19 mouse cellular contexts compared by ENCODE assay signal in genomic region chr19:10107051-10107611, GRCm38 (mm10). TPM values are rescaled to one million over a fixed set of nuclear protein-coding genes. Genes with fewer than 3 reads are reported as not detected.
DNase-seq lines count a peak whose midpoint lies in the region; ATAC-seq and TF ChIP-seq lines count a peak whose summit lies in the region.
"Had no signal": no experiment of that assay in that cellular context is flagged by ENCODE, and none has a peak within 500 bp of the region (broad histone marks: within the 10 kb centered on the region; RNA-seq: fewer than 3 reads in every experiment).

No protein-coding gene starts in this region.

- H3K4me2 ChIP-seq in lung, postnatal 0 days (replicated peaks; ENCODE audit: low read depth, low read length): no peak overlapping the region
- H3K4me2 ChIP-seq: embryonic facial prominence, embryonic 12.5 days; embryonic facial prominence, embryonic 15.5 days; heart, embryonic 11.5 days; hindbrain, embryonic 12.5 days; hindbrain, embryonic 15.5 days had no signal

- H3K9ac ChIP-seq in lung, postnatal 0 days (replicated peaks; ENCODE audit: low read depth): no peak overlapping the region
- H3K9ac ChIP-seq: embryonic facial prominence, embryonic 15.5 days; forebrain, postnatal 0 days; hindbrain, embryonic 12.5 days; hindbrain, embryonic 15.5 days had no signal

- H3K27ac ChIP-seq in lung, postnatal 0 days (ENCODE audit: low read length): no peak overlapping the region
- H3K27ac ChIP-seq: embryonic facial prominence, embryonic 12.5 days; embryonic facial prominence, embryonic 15.5 days; gastrocnemius, adult 2 months; hindbrain, embryonic 12.5 days; hindbrain, embryonic 15.5 days had no signal

- no peaks in the 10 kb centered on the region for H3K4me1 ChIP-seq in lung, postnatal 0 days (ENCODE audit: insufficient read depth, low read depth, low read length)
- H3K4me1 ChIP-seq: embryonic facial prominence, embryonic 12.5 days had no signal

- H3K27me3 ChIP-seq in lung, postnatal 0 days (replicated peaks; ENCODE audit: insufficient read depth, low read length): no peaks in the 10 kb centered on the region
- H3K27me3 ChIP-seq: embryonic facial prominence, embryonic 12.5 days; embryonic facial prominence, embryonic 15.5 days; hindbrain, embryonic 12.5 days; hindbrain, embryonic 15.5 days had no signal

- H3K4me3 ChIP-seq in lung, postnatal 0 days (ENCODE audit: low read depth, low read length): no peak overlapping the region
- H3K4me3 ChIP-seq: embryonic facial prominence, embryonic 12.5 days; embryonic facial prominence, embryonic 15.5 days; gastrocnemius, adult 2 months; hindbrain, embryonic 12.5 days; hindbrain, embryonic 15.5 days had no signal

- H3K9me3 ChIP-seq in lung, postnatal 0 days (ENCODE audit: low read length): no peaks in the 10 kb centered on the region
- H3K9me3 ChIP-seq: embryonic facial prominence, embryonic 12.5 days; embryonic facial prominence, embryonic 15.5 days; hindbrain, embryonic 12.5 days; hindbrain, embryonic 15.5 days had no signal

- 47% methylated on average over 5 of the region's 5 CpGs for WGBS in lung, postnatal 0 days

- peak; percentile 60 for ATAC-seq in lung, postnatal 0 days
- ATAC-seq: forebrain, embryonic 14.5 days; forebrain, postnatal 0 days had no signal

- 0 out of 2 replicates have a peak, but pooled peaks have one; percentile 20 for TF ChIP-seq EP300 in lung, postnatal 0 days (IDR thresholded peaks at IDR 0.05)

- DNase-seq in adrenal gland, adult (ENCODE audit: inconsistent age in 2 of 2, low spot score in 1 of 2): peak; percentile 80 to 94
- no peak for DNase-seq in adrenal gland, postnatal 25 days
- peak; percentile 59 for DNase-seq in lung, postnatal 0 days (ENCODE audit: low spot score)
- DNase-seq in lung, adult 18-20 months: no peak
- DNase-seq in ovary, adult 18-20 months (ENCODE audit: low spot score): peak; percentile 34
- no peak for DNase-seq in ovary, postnatal 36 days (ENCODE audit: low spot score)
- DNase-seq in cerebellum, postnatal 36 days: no peak
- DNase-seq: cerebellum, adult 18-20 months; cerebellum, adult 9-10 months; cerebellum, postnatal 14 days; forebrain, postnatal 0 days; gastrocnemius, adult 2 months; gastrocnemius, postnatal 14 days had no signal

- no peaks in the 10 kb centered on the region for H3K36me3 ChIP-seq in lung, postnatal 0 days (ENCODE audit: insufficient read depth, low read length)
- H3K36me3 ChIP-seq: embryonic facial prominence, embryonic 12.5 days; embryonic facial prominence, embryonic 15.5 days; hindbrain, embryonic 12.5 days; hindbrain, embryonic 15.5 days had no signal

- no peak for TF ChIP-seq CTCF in lung, postnatal 0 days (IDR thresholded peaks at IDR 0.05)

RNA-seq across cellular contexts. Expression of gene Fads2, which starts 5.6 kb away (rescaled TPM):
- total RNA-seq in adrenal gland, postnatal 25 days (2021): 1,800 and 1,888 TPM in 2 replicates
- polyA plus RNA-seq in lung, postnatal 0 days (2015; fragmentation: Nextera tagmentation; extraction: Ambion mirVana): 35.0 and 36.8 TPM in 2 replicates

Comparison
In these comparisons a context has a peak if more than half of its experiments do, and no peak if none do; other contexts are left out.
1. DNase-seq: peak in adrenal gland, adult (2 of 2), lung, postnatal 0 days (single experiment) and ovary, adult 18-20 months (single experiment); none in adrenal gland, postnatal 25 days (single experiment), lung, adult 18-20 months (0 of 2), ovary, postnatal 36 days (single experiment) and cerebellum, postnatal 36 days (0 of 2).